Mouse (Mus musculus) brown adipose tissue, adult 24 weeks (tissue): Measurements from ENCODE around the gene Cxcl14. TPM values are rescaled to one million over a fixed set of nuclear protein-coding genes. Genes with fewer than 3 reads are reported as not detected.
A peak's percentile ranks its signal among the peaks of the same experiment; 100 is the strongest.

Experiments used
- H3K27ac ChIP-seq: fragments of 200-500 bp; replicated peaks from 2 replicates; pipeline ENCODE4 v1.5.1; 2012; ENCODE audit warnings: low read depth, mild to moderate bottlenecking, low read length
- H3K4me1 ChIP-seq: fragments of 200-500 bp; 2 replicates; pipeline ENCODE4 v1.6.1; 2012; ENCODE audit warnings: low read length, mixed read lengths; ENCODE audit not compliant: control insufficient read depth, insufficient read depth, insufficient read length
- H3K4me3 ChIP-seq: fragments of 200-500 bp; 2 replicates; pipeline ENCODE4 v1.5.1; 2012; ENCODE audit warnings: low read depth, mild to moderate bottlenecking, low read length, moderate library complexity; ENCODE audit not compliant: insufficient read depth
- polyA plus RNA-seq: library from polyadenylated mRNA; stranded (reverse); fragments of >200 nt; gene quantifications from 2 replicates; pipeline ENCODE4 v1.2.4, GENCODE M21; 2012; ENCODE audit not compliant: missing spikeins, insufficient read depth, insufficient read length

The Cxcl14 gene
- 31.2 and 35.7 TPM in 2 replicates for polyA plus RNA-seq

DNA sequence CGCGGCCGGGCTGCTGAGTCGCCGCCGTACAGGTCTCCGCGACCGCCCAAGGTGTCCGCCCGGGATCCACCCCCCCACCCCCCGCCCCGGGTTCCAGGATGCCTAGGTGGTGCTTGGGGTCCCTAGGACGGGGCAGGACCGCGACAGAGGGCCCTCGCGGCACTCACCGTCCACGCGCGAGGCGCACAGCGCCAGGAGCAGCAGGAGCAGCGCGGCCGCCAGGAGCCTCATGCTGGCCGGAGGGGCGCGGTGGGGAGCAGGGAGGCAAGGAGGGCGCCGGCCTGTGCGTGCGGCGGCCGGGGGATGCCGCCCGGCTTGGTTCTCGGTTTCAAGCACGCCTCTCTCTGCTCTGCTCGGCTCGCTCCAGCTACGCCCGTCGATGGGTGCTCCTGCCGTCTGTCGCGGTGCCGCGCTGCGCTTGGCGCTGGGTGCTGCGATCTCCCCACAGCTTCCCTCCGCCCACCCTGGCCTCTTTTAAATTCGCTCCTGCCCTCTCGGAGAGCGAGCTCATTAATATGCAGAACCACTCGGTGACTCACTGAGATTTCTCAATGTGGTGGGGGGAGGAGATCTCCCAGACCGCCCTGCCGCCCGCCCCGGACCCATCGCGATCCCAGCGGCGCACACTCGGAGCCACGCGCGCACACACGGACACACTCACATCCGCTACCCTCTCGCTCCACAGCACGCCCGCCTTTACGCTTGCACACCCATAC, at the start of gene Cxcl14:
TSS of gene Cxcl14 (minus strand) at position 609 of the 716 bp plus-strand sequence.
- H3K4me3 ChIP-seq = peak within 1 kb of the TSS; percentile 53
- H3K4me1 ChIP-seq = no peaks in the 10 kb centered on the region
- 0 out of 2 replicates have a peak within 1 kb of the TSS, but pooled peaks have one; percentile 16 for H3K27ac ChIP-seq

DNA sequence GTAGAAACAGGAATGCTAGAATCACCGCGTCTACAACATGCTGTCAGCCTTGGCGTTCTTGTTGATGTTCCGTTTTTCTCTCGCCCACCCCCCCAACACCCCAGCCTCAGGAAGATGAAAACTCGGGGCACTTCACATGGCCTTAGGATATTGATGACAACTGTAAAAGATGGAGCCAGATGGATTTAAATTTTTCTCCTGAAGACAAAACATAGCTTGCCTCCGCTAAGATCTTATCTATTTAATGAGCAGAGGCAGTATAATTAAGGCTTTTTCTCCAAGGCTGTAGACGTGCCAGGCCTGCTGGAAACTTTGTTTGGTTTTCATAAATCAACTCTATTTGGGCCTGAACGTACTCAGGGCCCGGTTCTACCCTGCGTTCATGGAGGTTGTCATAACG, 48.0 kb upstream of the Cxcl14 start:
- Histone ChIP-seq H3K27ac (no peak overlapping the region), H3K4me1 (no peaks in the 10 kb centered on the region), H3K4me3 (no peak overlapping the region)

GRCm38 (mm10) chr13:56342491-56342890, 46.1 kb upstream of the Cxcl14 start:
- Histone ChIP-seq H3K27ac (no peak overlapping the region), H3K4me3 (no peak overlapping the region), H3K4me1 (no peaks in the 10 kb centered on the region)

DNA sequence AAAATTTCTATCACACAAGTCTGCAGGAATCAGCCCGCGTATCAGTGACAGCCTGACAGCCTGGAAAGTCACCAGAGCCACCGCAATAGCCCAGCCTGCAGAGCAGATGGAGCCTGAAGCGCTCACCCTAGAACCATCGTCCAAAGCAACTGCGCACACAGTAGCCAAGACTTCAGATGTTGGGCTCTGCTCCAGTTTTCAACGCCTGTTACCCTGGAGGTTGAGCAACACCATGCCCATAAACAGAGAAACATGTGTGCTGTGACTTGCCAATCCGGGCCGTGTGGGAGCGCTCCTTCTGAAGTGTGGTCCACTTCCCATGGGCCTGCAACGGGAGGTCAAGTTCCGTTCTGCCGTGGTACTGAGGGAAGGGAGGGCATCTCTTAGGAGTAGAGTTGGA, 44.2 kb upstream of the Cxcl14 start:
- Histone ChIP-seq H3K27ac (no peak overlapping the region), H3K4me3 (no peak overlapping the region), H3K4me1 (no peaks in the 10 kb centered on the region)

- Histone ChIP-seq H3K27ac (no peak overlapping the region), H3K4me1 (no peaks in the 10 kb centered on the region), H3K4me3 (no peak overlapping the region)
Observed at GRCm38 (mm10) chr13:56339816-56340215, 43.5 kb upstream of the Cxcl14 start.

GRCm38 (mm10) chr13:56336982-56337381, 40.6 kb upstream of the Cxcl14 start:
- no peaks in the 10 kb centered on the region for H3K4me1 ChIP-seq
- H3K4me3 ChIP-seq = no peak overlapping the region
- no peak overlapping the region for H3K27ac ChIP-seq

- Histone ChIP-seq H3K4me3 (no peak overlapping the region), H3K4me1 (no peaks in the 10 kb centered on the region)
Observed at GRCm38 (mm10) chr13:56334802-56335690, 38.7 kb upstream of the Cxcl14 start.

DNA sequence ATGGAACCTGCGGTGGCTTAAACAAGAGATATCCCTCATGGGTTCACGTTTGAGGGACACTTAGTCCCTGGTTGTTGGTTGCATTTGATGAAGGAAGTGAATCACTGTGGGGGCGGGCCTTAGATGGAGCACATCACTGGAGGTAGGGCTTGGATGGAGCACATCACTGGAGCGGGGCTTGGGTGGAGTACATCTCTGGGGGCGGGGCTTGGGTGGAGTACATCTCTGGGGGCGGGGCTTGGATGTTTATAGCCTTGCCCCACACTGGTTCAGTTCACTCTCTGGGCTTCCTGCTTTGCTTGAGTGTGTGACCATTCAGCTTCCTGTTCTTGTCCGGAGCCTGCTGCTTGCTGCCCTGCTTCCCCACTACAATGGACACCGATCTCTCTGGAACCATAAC, 37.9 kb upstream of the Cxcl14 start:
- Histone ChIP-seq H3K4me1 (no peaks in the 10 kb centered on the region), H3K4me3 (no peak overlapping the region), H3K27ac (no peak overlapping the region)

More at GRCm38 (mm10) chr13:56334802-56335690, 38.7 kb upstream of the Cxcl14 start:
- H3K27ac ChIP-seq = no peak overlapping the region

DNA sequence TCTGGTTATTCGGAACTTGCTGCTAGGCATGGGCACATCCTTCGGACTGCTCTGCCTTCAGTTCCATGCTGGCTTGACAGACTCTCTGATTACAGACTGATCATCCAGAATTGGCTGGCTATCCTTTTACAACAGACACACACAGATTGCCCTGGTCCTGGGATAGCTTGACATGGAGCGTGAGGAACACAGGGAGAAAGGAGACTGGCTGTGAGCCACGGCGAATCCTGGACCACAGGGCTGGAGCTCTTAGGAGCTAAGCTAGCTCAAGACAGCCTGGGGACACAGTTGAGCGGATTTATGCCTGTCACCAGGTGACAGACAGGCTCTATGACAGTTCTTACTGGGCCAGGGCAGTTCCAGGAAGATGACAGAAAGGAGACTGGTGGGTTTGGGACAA, 36.0 kb upstream of the Cxcl14 start:
- Histone ChIP-seq H3K27ac (no peak overlapping the region), H3K4me1 (no peaks in the 10 kb centered on the region), H3K4me3 (no peak overlapping the region)

GRCm38 (mm10) chr13:56330603-56331455, 34.5 kb upstream of the Cxcl14 start:
- Histone ChIP-seq H3K4me3 (no peak overlapping the region), H3K4me1 (no peaks in the 10 kb centered on the region), H3K27ac (no peak overlapping the region)

- Histone ChIP-seq H3K27ac (no peak overlapping the region), H3K4me1 (no peaks in the 10 kb centered on the region), H3K4me3 (no peak overlapping the region)
Observed at GRCm38 (mm10) chr13:56329769-56330168, 33.4 kb upstream of the Cxcl14 start.

- no peak overlapping the region for H3K4me3 ChIP-seq
- no peak overlapping the region for H3K27ac ChIP-seq
- H3K4me1 ChIP-seq = no peaks in the 10 kb centered on the region
Observed at GRCm38 (mm10) chr13:56329165-56329564, 32.8 kb upstream of the Cxcl14 start.

GRCm38 (mm10) chr13:56327779-56328178, 31.4 kb upstream of the Cxcl14 start:
- no peaks in the 10 kb centered on the region for H3K4me1 ChIP-seq
- H3K4me3 ChIP-seq = no peak overlapping the region
- no peak overlapping the region for H3K27ac ChIP-seq

DNA sequence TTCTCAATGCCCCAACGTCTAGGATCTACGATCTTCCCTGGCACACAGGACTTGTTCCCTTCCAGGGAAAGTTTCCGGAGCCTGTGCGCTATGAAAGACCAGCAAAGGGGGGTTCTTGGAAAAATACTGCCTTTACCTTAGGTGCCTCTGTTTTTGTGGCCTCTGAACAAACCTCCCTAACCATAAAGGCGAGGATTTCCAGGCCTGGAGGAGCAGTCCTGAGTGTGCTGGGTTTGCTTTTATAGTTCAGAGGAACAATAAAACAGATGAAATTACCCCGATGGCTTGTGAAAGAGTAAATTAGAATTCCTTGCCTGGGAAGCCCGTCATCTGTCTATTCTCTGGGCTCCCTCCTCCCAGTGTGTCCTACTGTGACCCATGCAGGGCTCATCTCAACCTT, 25.3 kb upstream of the Cxcl14 start:
- no peak overlapping the region for H3K4me3 ChIP-seq
- no peaks in the 10 kb centered on the region for H3K4me1 ChIP-seq
- no peak overlapping the region for H3K27ac ChIP-seq

DNA sequence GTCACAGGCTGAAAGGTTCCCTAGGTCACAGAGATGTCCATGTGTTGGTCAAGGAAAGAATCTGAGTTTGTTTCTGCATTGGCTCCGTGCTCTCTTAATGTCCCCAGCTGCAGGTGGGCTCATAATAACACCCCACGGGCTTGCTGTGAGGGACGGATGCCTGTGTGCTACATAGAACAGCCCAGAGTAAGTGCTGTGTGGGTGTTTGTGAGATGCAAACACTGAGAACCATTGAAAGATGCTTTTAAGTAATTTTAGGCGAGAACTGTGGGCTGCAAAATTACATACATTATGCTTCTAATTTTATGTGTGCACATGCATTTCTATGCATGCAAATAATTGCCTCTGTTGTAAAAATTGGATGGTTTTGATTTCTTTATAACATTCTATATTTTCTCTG, 20.6 kb upstream of the Cxcl14 start:
- Histone ChIP-seq H3K27ac (no peak overlapping the region), H3K4me1 (no peaks in the 10 kb centered on the region), H3K4me3 (no peak overlapping the region)
